Mouse (Mus musculus): ENCODE measurements around the gene Mapk7.

- TF ChIP-seq CTCF (IDR thresholded peaks at IDR 0.05; ENCODE audit: borderline replicate concordance, control insufficient read depth, extremely low read depth, insufficient read depth, low read length, poor library complexity) (no peak), POLR2A (IDR thresholded peaks at IDR 0.05; ENCODE audit: control insufficient read depth, extremely low read depth, insufficient read depth, low read length, poor library complexity) (no peak)
Measured at GRCm38 (mm10) chr11:61473630-61474029, 20.6 kb downstream of the Mapk7 start.

Data from thymus, adult 2 months (tissue).